In genomic region chr10:69858011-69858410, GRCm38 (mm10) we compare ENCODE assay signal across 17 mouse cellular contexts.
DNase-seq lines count a peak whose midpoint lies in the region; ATAC-seq lines count a peak whose summit lies in the region.
"Had no signal": no experiment of that assay in that cellular context is flagged by ENCODE, and none has a peak within 500 bp of the region (broad histone marks: within the 10 kb centered on the region; RNA-seq: fewer than 3 reads in every experiment).

No protein-coding gene starts in this region.

- no peak overlapping the region for H3K4me2 ChIP-seq in hindbrain, embryonic 13.5 days
- no peak overlapping the region for H3K4me2 ChIP-seq in neural tube, embryonic 13.5 days
- H3K4me2 ChIP-seq: embryonic facial prominence, embryonic 13.5 days; heart, embryonic 15.5 days; lung, embryonic 15.5 days had no signal

- 87% methylated on average over 9 of the region's 9 CpGs for WGBS in hindbrain, embryonic 13.5 days
- WGBS in hindbrain, embryonic 10.5 days = 94% methylated on average over 9 of the region's 9 CpGs
- WGBS in neural tube, embryonic 13.5 days = 87% methylated on average over 9 of the region's 9 CpGs

- H3K27ac ChIP-seq in hindbrain, embryonic 13.5 days = peak overlapping the region; percentile 91
- no peak overlapping the region for H3K27ac ChIP-seq in hindbrain, embryonic 10.5 days
- H3K27ac ChIP-seq in neural tube, embryonic 13.5 days (replicated peaks) = peak overlapping the region; percentile 90
- H3K27ac ChIP-seq: embryonic facial prominence, embryonic 13.5 days; heart, embryonic 15.5 days; liver, embryonic 14.5 days; lung, embryonic 15.5 days; macrophage had no signal

- DNase-seq in hindbrain, embryonic 10.5 days (ENCODE audit: low spot score) = no peak
- DNase-seq in neural tube, embryonic 10.5 days (ENCODE audit: extremely low spot score, low spot score) = no peak
- DNase-seq in thymus, adult 18-20 months = no peak
- DNase-seq in heart, postnatal 10 days = no peak
- DNase-seq in urinary bladder, postnatal 14 days (ENCODE audit: low spot score) = no peak
- DNase-seq: adrenal gland, postnatal 14 days; gastrocnemius, postnatal 25 days; kidney, adult 11 months had no signal

- no peak overlapping the region for H3K4me3 ChIP-seq in hindbrain, embryonic 13.5 days
- H3K4me3 ChIP-seq in hindbrain, embryonic 10.5 days = no peak overlapping the region
- no peak overlapping the region for H3K4me3 ChIP-seq in neural tube, embryonic 13.5 days
- H3K4me3 ChIP-seq: embryonic facial prominence, embryonic 13.5 days; heart, embryonic 15.5 days; lung, embryonic 15.5 days; neural tube, embryonic 12.5 days had no signal

- H3K9me3 ChIP-seq in hindbrain, embryonic 13.5 days = no peaks in the 10 kb centered on the region
- H3K9me3 ChIP-seq in hindbrain, embryonic 10.5 days = no peaks in the 10 kb centered on the region
- H3K9me3 ChIP-seq in neural tube, embryonic 13.5 days = no peaks in the 10 kb centered on the region
- H3K9me3 ChIP-seq: embryonic facial prominence, embryonic 13.5 days; heart, embryonic 15.5 days; lung, embryonic 15.5 days; neural tube, embryonic 12.5 days had no signal

- no peak for ATAC-seq in hindbrain, embryonic 13.5 days (ENCODE audit: low FRiP score)
- no peak for ATAC-seq in neural tube, embryonic 13.5 days (ENCODE audit: low read depth)
- ATAC-seq in granulocyte monocyte progenitor cell, adult 5-6 weeks (replicated peaks; ENCODE audit: poor library complexity, severe bottlenecking) = peak; percentile 55; the same call in 1 of the 2 replicates

- H3K27me3 ChIP-seq in hindbrain, embryonic 13.5 days = no peaks in the 10 kb centered on the region
- H3K27me3 ChIP-seq in hindbrain, embryonic 10.5 days (ENCODE audit: insufficient read depth, poor library complexity, severe bottlenecking) = no peaks in the 10 kb centered on the region
- no peaks in the 10 kb centered on the region for H3K27me3 ChIP-seq in neural tube, embryonic 13.5 days
- H3K27me3 ChIP-seq: embryonic facial prominence, embryonic 13.5 days; heart, embryonic 15.5 days; lung, embryonic 15.5 days; neural tube, embryonic 12.5 days had no signal

- peaks cover 26% of the 10 kb centered on the region for H3K4me1 ChIP-seq in hindbrain, embryonic 13.5 days (replicated peaks)
- H3K4me1 ChIP-seq in hindbrain, embryonic 10.5 days (replicated peaks) = peaks cover 7% of the 10 kb centered on the region; the same call in 1 of the 2 replicates
- peaks cover 25% of the 10 kb centered on the region for H3K4me1 ChIP-seq in neural tube, embryonic 13.5 days (replicated peaks)

- H3K9ac ChIP-seq in hindbrain, embryonic 13.5 days = no peak overlapping the region
- H3K9ac ChIP-seq in neural tube, embryonic 13.5 days = no peak overlapping the region
- H3K9ac ChIP-seq: embryonic facial prominence, embryonic 13.5 days; heart, embryonic 15.5 days; liver, embryonic 14.5 days; lung, embryonic 15.5 days; neural tube, embryonic 12.5 days had no signal

- intact Hi-C loops in heart, postnatal 10 days (cut with DNase I) = no loop called here

- H3K36me3 ChIP-seq in hindbrain, embryonic 13.5 days = peaks cover 17% of the 10 kb centered on the region
- H3K36me3 ChIP-seq in hindbrain, embryonic 10.5 days = no peaks in the 10 kb centered on the region
- H3K36me3 ChIP-seq in neural tube, embryonic 13.5 days = peaks cover 18% of the 10 kb centered on the region; the same call in 1 of the 2 replicates
- H3K36me3 ChIP-seq: embryonic facial prominence, embryonic 13.5 days; lung, embryonic 15.5 days; neural tube, embryonic 12.5 days had no signal
